Mouse (Mus musculus) adrenal gland, adult (tissue): ENCODE results near the gene Pomgnt2.

Experiments used
- DNase-seq, 2 experiments: peaks; one replicate each; pipeline ENCODE4 v3.0.0; 2022 to 2023; ENCODE audit warnings: low spot score in 1 of 2; ENCODE audit not compliant: inconsistent age in 2 of 2

Gene Pomgnt2

GRCm38 (mm10) chr9:122013629-122014028 is 16.7 kb upstream of the Pomgnt2 start:
- no peak for DNase-seq

- no peak for DNase-seq
Measured at GRCm38 (mm10) chr9:122012816-122013215, 15.9 kb upstream of the Pomgnt2 start.

- no peak for DNase-seq
Measured at GRCm38 (mm10) chr9:122010751-122011150, 13.8 kb upstream of the Pomgnt2 start.

GRCm38 (mm10) chr9:122008876-122009275 is 12.0 kb upstream of the Pomgnt2 start:
- no peak for DNase-seq

GRCm38 (mm10) chr9:122006609-122007008 is 9.7 kb upstream of the Pomgnt2 start:
- DNase-seq: peak; percentile 57 to 79

GRCm38 (mm10) chr9:122006175-122006574 is 9.3 kb upstream of the Pomgnt2 start:
- no peak for DNase-seq

GRCm38 (mm10) chr9:121997978-121998377 is 1.1 kb upstream of the Pomgnt2 start:
- DNase-seq: no peak

- DNase-seq: peak; percentile 89 to 95
Measured at GRCm38 (mm10) chr9:121995508-121996131, 1.3 kb downstream of the Pomgnt2 start.

- DNase-seq: no peak
Measured at GRCm38 (mm10) chr9:121995077-121995476, 1.8 kb downstream of the Pomgnt2 start.

- DNase-seq: no peak
Measured at GRCm38 (mm10) chr9:121993047-121993446, 3.9 kb downstream of the Pomgnt2 start.

GRCm38 (mm10) chr9:121991041-121991440 is 5.9 kb downstream of the Pomgnt2 start:
- no peak for DNase-seq

- no peak for DNase-seq
Measured at GRCm38 (mm10) chr9:121989536-121989935, 7.4 kb downstream of the Pomgnt2 start.

- DNase-seq: no peak
Measured at GRCm38 (mm10) chr9:121988910-121989309, 8.0 kb downstream of the Pomgnt2 start.

- DNase-seq: peak; percentile 68 to 90
Measured at GRCm38 (mm10) chr9:121984465-121985461, 12.1 kb downstream of the Pomgnt2 start.

GRCm38 (mm10) chr9:121983504-121983903 is 13.4 kb downstream of the Pomgnt2 start:
- DNase-seq: peak; percentile 74 to 90

GRCm38 (mm10) chr9:121982665-121983064 is 14.2 kb downstream of the Pomgnt2 start:
- peak in 1 of 2 experiments; percentile 26 for DNase-seq

GRCm38 (mm10) chr9:121982214-121982613 is 14.7 kb downstream of the Pomgnt2 start:
- DNase-seq: peak in 1 of 2 experiments; percentile 31

- DNase-seq: peak in 1 of 2 experiments; percentile 55
Measured at GRCm38 (mm10) chr9:121981466-121982105, 15.3 kb downstream of the Pomgnt2 start.

GRCm38 (mm10) chr9:121981046-121981445 is 15.9 kb downstream of the Pomgnt2 start:
- no peak for DNase-seq

- peak; percentile 31 to 54 for DNase-seq
Measured at GRCm38 (mm10) chr9:121975321-121975720, 21.6 kb downstream of the Pomgnt2 start.
